Mouse (Mus musculus) stomach, embryonic 14.5 days (tissue): ENCODE measurements around the gene Gadd45b. TPM values are rescaled to one million over a fixed set of nuclear protein-coding genes. Genes with fewer than 3 reads are reported as not detected.

ENCODE experiments used
- ATAC-seq: fragments of 200-750 bp; cut with Nextera tagmentation; 2 replicates; pipeline ENCODE4 v1.8.0; 2017; ENCODE audit warnings: low read depth, moderate TSS enrichment; ENCODE audit not compliant: insufficient number of reproducible peaks, insufficient read depth, low FRiP score
- H3K27ac ChIP-seq: fragments of 300-500 bp; sonication (generic); 2 replicates; pipeline ENCODE4 v1.5.1; 2014; ENCODE audit warnings: mild to moderate bottlenecking, low read length, moderate library complexity, mixed read lengths
- H3K27me3 ChIP-seq: fragments of 300-500 bp; sonication (generic); 2 replicates; pipeline ENCODE4 v1.6.1; 2014; ENCODE audit warnings: low read length, control low read depth, mixed read lengths; ENCODE audit not compliant: control insufficient read depth, insufficient read depth
- H3K36me3 ChIP-seq: fragments of 300-500 bp; sonication (generic); 2 replicates; pipeline ENCODE4 v1.6.1; 2014; ENCODE audit warnings: mild to moderate bottlenecking, control low read depth, low read length, moderate library complexity, mixed read lengths; ENCODE audit not compliant: control insufficient read depth, insufficient read depth
- H3K4me1 ChIP-seq: fragments of 300-500 bp; sonication (generic); 2 replicates; pipeline ENCODE4 v1.6.1; 2014; ENCODE audit warnings: low read length, control low read depth, mixed read lengths; ENCODE audit not compliant: control insufficient read depth, insufficient read depth
- H3K4me2 ChIP-seq: fragments of 300-500 bp; sonication (generic); replicated peaks from 2 replicates; pipeline ENCODE4 v1.6.1; 2014; ENCODE audit warnings: low read depth, low read length, control low read depth
- H3K4me3 ChIP-seq: fragments of 300-500 bp; sonication (generic); 2 replicates; pipeline ENCODE4 v1.5.1; 2014; ENCODE audit warnings: low read depth, low read length, control low read depth
- H3K9ac ChIP-seq: fragments of 300-500 bp; sonication (generic); replicated peaks from 2 replicates; pipeline ENCODE4 v1.6.1; 2014; ENCODE audit warnings: low read depth, mild to moderate bottlenecking, control low read depth, low read length, moderate library complexity, mixed read lengths
- H3K9me3 ChIP-seq: fragments of 300-500 bp; sonication (generic); 2 replicates; pipeline ENCODE4 v1.6.1; 2016; ENCODE audit warnings: low read depth, low read length, control low read depth; ENCODE audit not compliant: control insufficient read depth
- WGBS: fragments of 180-500 bp; shearing (Covaris S2); extraction: QIAGEN DNeasy Blood & Tissue Kit; methylation state at CpG from one replicate; pipeline ENCODE4 v1.1.7; 2014; 5-methylcytosine and 5-hydroxymethylcytosine counted together
- polyA plus RNA-seq: library from polyadenylated mRNA; unstranded; fragments of >200 nt; fragmentation: Nextera tagmentation; extraction: Ambion mirVana; gene quantifications from 2 replicates; pipeline ENCODE4 v1.2.1, GENCODE M21; 2014

The Gadd45b gene
- polyA plus RNA-seq, 1 experiment from 2014 or later: 16.1 TPM

DNA sequence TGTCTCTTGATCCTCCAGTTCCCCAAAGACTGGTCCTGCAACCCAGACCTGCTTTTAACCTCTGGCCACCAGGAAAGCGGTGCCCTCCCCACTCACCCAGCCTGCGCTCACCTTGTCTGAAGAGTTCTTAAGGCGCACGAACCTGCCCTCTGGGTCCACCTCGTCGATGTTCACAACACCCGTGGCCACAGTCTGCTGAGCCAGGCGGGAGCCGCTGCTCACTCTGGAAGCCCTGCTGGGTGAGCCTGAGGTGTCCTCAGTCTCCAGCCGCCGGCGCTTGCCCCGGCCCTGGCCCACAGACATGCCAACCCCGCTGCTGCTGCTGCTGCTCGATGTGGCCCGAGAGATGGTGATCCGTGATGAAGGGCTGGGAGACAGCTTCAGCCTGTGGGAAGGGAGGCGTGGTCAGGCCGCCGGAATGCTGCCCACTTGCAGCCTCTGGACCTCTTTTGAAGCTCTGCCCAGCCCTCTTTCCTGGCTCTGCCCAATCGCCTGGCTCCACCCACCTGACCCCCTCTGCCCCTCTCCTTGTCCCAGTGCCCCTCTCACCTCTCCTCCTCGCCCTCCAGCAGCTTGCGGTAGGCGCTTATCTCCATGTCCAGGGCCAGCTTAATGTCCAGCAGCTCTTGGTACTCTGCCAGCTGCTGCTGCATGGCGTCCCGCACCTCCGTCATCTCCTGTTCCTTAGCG is 25.7 kb upstream of the Gadd45b start:
- no peak for ATAC-seq
- peaks cover 45% of the 10 kb centered on the region for H3K36me3 ChIP-seq
- H3K27ac ChIP-seq: no peak overlapping the region
- 90% methylated on average over 28 of the region's 28 CpGs for WGBS
- H3K4me1 ChIP-seq: peaks cover 7% of the 10 kb centered on the region
- no peak overlapping the region for H3K9ac ChIP-seq
- no peaks in the 10 kb centered on the region for H3K9me3 ChIP-seq
- H3K4me3 ChIP-seq: no peak overlapping the region
- H3K27me3 ChIP-seq: no peaks in the 10 kb centered on the region
- no peak overlapping the region for H3K4me2 ChIP-seq

DNA sequence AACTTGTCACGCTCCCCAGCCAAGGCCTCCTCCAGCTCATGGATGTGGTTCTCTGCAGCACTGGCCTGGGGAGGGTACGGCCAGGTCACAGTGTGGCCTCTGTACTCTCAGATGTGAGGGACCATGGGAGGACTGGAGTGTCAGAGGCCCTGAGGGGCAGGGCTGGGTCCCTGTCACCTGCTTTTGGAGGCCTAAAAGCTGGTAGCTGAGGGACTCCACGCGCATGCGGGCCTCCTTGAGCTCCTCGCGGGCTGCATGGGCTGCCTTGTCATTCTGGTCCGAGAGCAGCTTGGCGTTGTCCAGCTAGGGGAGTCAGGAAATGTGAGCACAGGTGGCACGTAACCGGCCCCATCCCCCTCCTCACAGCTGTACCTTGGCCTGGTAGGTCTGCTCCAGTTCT is 25.2 kb upstream of the Gadd45b start:
- no peak for ATAC-seq
- WGBS: 93% methylated on average over 11 of the region's 11 CpGs

DNA sequence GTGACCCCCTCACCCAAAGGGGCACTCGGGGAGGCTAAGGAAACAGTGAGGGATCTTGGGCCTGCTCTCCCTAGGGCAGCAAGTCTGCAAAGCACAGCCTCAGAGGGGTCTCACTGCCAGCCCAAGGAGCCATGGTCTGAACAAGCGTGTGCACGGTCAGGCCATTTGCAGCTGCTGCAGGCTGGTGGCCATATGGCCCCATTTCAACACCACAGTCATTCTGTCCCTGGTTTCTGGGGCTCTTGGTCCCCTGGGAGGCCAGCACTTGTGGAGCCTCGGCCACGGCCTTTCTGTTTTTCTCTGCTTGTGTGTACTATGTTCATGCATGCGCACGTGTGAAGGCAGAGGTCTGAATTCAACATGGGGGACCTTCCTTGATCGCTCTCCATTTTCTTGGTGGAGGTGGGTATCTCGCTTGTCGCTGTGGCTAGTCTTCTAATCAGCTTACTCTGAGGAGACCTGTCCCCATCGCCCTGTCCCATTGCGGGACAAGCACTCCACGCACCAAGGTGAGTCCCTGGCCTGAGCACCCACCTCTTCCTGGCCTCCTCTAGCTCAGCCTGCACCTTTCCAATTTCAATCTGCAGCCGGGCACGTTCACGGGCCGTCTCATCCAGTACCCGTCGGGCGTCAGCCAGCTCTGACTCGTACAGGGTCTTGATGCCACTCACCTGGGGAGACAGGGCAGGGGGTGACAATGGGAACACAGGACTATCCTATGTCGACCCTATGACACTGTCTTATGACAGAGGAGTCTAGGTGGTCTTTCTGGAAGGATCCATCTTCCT is 20.3 kb upstream of the Gadd45b start:
- H3K36me3 ChIP-seq: peaks cover 45% of the 10 kb centered on the region
- H3K9ac ChIP-seq: no peak overlapping the region
- WGBS: 94% methylated on average over 22 of the region's 22 CpGs

More for the DNA sequence above, 25.2 kb upstream of the Gadd45b start:
- H3K9ac ChIP-seq: no peak overlapping the region
- peaks cover 51% of the 10 kb centered on the region for H3K36me3 ChIP-seq
- H3K27me3 ChIP-seq: no peaks in the 10 kb centered on the region
- H3K4me1 ChIP-seq: peaks cover 3% of the 10 kb centered on the region
- no peak overlapping the region for H3K4me3 ChIP-seq
- H3K27ac ChIP-seq: no peak overlapping the region
- H3K9me3 ChIP-seq: no peaks in the 10 kb centered on the region
- H3K4me2 ChIP-seq: no peak overlapping the region

DNA sequence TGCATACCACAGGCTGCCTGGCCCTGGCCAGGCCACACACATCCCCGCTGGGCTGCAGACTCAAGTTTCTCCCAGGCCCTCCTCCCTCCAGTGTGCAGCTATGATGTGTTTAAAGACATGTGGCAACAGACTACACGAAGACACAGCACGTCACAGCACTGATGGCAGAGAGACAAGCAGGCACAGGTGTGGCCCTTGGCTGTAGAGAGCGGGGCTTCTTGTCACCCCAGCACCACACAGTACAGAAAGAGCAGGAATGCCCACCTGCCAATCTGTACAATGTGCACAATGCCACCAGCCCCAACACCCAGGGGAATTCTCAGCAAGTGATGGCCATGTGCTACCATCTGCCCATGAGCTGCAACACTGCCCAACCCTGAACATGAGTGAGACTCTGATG is 18.5 kb upstream of the Gadd45b start:
- WGBS: 95% methylated on average over 4 of the region's 4 CpGs
- H3K9ac ChIP-seq: no peak overlapping the region
- peaks cover 46% of the 10 kb centered on the region for H3K36me3 ChIP-seq
- H3K4me3 ChIP-seq: no peak overlapping the region
- H3K9me3 ChIP-seq: no peaks in the 10 kb centered on the region
- H3K27ac ChIP-seq: no peak overlapping the region
- H3K4me1 ChIP-seq: no peaks in the 10 kb centered on the region
- H3K27me3 ChIP-seq: no peaks in the 10 kb centered on the region
- ATAC-seq: no peak
- no peak overlapping the region for H3K4me2 ChIP-seq

More for the DNA sequence above, 20.3 kb upstream of the Gadd45b start:
- no peaks in the 10 kb centered on the region for H3K9me3 ChIP-seq
- no peak overlapping the region for H3K4me3 ChIP-seq
- no peaks in the 10 kb centered on the region for H3K27me3 ChIP-seq
- ATAC-seq: no peak
- H3K4me2 ChIP-seq: no peak overlapping the region
- H3K27ac ChIP-seq: no peak overlapping the region
- no peaks in the 10 kb centered on the region for H3K4me1 ChIP-seq

DNA sequence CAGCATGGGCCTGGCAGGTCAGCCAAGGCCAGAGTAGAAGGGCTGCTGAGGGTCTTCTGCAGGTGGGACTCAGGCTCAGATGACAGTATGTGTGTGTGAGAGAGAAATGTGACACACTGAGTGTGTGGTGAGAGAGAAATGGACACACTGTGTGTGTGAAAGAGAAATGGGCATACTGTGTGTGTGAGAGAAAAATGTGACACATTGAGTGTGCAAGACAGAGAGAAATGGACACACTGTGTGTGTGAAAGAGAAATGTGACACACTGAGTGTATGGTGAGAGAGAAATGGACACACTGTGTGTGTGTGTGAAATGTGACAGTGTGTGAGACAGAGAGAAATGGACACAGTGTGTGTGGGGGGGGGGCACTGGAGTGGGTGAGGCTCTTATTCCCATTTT is 18.0 kb upstream of the Gadd45b start:
- Histone ChIP-seq H3K9ac (no peak overlapping the region), H3K4me1 (no peaks in the 10 kb centered on the region; the same call in 1 of the 2 replicates), H3K9me3 (no peaks in the 10 kb centered on the region), H3K27ac (no peak overlapping the region), H3K4me2 (no peak overlapping the region), H3K27me3 (no peaks in the 10 kb centered on the region), H3K36me3 (peaks cover 46% of the 10 kb centered on the region), H3K4me3 (no peak overlapping the region)
- no peak for ATAC-seq

DNA sequence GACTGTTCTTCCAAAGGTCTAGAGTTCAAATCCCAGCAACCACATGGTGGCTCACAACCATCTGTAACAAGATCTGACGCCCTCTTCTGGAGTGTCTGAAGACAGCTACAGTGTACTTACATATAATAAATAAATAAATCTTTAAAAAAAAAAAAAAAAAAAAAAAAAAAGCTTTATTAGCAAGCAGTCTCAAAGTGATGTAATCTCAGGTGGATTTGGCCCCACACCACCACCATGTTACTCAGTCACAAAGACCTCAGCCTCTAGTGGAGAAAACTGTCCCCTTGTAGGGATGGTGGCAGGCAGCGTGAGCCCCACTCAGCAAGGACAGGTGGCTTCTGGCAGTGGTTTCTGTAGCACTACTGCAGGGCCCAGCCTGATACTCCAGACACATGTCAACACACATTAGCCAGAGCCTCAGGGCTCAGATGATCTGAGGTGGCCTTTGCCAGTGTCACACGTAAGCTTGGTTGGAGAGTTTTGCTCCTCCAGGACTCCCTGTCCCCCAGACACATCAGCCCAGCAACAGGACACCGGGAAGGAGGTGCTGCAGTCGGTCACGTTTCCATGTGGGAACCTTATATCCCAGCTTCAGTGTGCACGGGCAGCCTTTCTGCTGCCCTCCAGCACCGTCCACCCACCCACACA is 16.4 kb upstream of the Gadd45b start:
- ATAC-seq: no peak
- Histone ChIP-seq H3K36me3 (peaks cover 34% of the 10 kb centered on the region), H3K4me2 (no peak overlapping the region), H3K9ac (no peak overlapping the region), H3K9me3 (no peaks in the 10 kb centered on the region), H3K27ac (no peak overlapping the region), H3K4me3 (no peak overlapping the region), H3K27me3 (no peaks in the 10 kb centered on the region), H3K4me1 (peaks cover 4% of the 10 kb centered on the region; the same call in 1 of the 2 replicates)
- WGBS: 92% methylated on average over 7 of the region's 8 CpGs

DNA sequence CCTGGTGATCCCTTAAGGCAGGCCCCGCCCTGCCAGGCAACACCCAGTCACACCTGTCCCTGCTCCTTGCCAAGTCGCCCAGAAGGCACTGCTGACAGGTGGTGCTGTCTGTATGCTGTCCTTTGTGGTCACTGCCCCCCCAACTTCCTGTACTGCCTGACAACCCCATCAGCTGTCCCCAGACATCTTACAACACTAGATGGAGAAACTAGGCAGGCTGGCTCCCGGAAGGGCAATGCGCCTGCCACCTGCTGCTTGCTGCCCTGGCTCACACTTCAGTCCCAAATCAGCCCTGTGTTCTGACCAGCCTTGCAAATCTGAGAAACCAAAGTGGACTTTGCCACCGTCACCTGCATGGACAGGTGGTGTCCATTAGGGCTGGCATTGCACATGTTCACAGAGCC is 15.6 kb upstream of the Gadd45b start:
- Histone ChIP-seq H3K4me3 (no peak overlapping the region), H3K9ac (no peak overlapping the region), H3K36me3 (peaks cover 27% of the 10 kb centered on the region), H3K4me2 (no peak overlapping the region), H3K9me3 (no peaks in the 10 kb centered on the region), H3K4me1 (peaks cover 4% of the 10 kb centered on the region; the same call in 1 of the 2 replicates), H3K27me3 (no peaks in the 10 kb centered on the region), H3K27ac (no peak overlapping the region)
- 80% methylated on average over 5 of the region's 5 CpGs for WGBS
- no peak for ATAC-seq

DNA sequence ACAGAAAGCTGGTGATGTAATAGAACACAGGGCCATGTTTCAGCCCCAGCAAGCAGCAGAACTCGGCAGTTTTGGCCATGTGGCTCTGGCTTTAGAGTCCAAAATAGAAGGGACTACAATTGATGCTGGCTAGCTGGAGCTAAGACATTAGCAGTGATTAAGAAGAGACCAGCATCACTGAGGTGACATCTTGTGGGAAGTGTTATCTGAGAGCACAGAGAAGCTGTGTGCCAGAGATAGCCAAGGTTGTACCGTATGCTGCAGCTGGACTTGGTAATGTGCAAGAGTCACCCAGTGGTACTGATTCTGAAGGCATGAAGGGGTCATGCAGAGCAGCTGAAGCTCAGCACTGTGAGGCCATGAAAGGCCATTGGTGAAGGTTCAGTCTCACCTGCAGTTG is 14.6 kb upstream of the Gadd45b start:
- H3K27me3 ChIP-seq: no peaks in the 10 kb centered on the region
- no peak for ATAC-seq
- no peak overlapping the region for H3K9ac ChIP-seq
- 82% methylated on average over 2 of the region's 2 CpGs for WGBS
- H3K27ac ChIP-seq: no peak overlapping the region
- no peak overlapping the region for H3K4me3 ChIP-seq
- H3K9me3 ChIP-seq: no peaks in the 10 kb centered on the region
- peaks cover 4% of the 10 kb centered on the region; the same call in 1 of the 2 replicates for H3K4me1 ChIP-seq
- peaks cover 17% of the 10 kb centered on the region; the same call in 1 of the 2 replicates for H3K36me3 ChIP-seq
- no peak overlapping the region for H3K4me2 ChIP-seq
